Mouse (Mus musculus): Measurements from ENCODE around the gene Mmp2. TPM values are rescaled to one million over a fixed set of nuclear protein-coding genes. Genes with fewer than 3 reads are reported as not detected.
A peak's percentile ranks its signal among the peaks of the same experiment; 100 is the strongest.

Mmp2 gene
- polyA plus RNA-seq, 1 experiment, result 29.7 TPM

DNA sequence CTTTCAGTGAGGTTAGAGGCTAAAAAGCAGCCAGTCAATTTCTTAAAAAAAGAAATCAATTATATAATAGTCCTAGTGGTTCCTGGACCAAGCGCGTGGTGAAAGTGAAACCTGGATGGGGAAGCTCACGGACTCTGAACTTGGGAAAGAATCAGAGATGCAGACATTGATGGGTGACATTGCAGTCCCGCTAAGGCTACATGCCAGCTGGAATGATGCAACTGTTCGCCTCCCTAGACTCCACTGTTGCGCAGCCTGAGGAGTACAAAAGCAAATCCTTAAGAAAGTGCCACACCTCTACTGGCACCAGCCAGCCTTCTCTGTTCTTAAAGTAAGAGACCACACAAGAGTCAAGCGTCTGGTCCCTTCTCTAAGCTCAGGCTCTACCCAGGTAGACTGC is 12.8 kb downstream of the Mmp2 start:
- DNase-seq (ENCODE audit: low read depth), result no peak
- TF ChIP-seq CTCF (IDR thresholded peaks at IDR 0.05; ENCODE audit: borderline replicate concordance, extremely low read depth, insufficient read depth, insufficient read length) (no peak), POLR2A (IDR thresholded peaks at IDR 0.05; ENCODE audit: borderline replicate concordance, extremely low read depth, insufficient read depth, insufficient read length, poor library complexity, severe bottlenecking) (no peak)

- DNase-seq (ENCODE audit: low read depth), result peak; percentile 77
- no peak for TF ChIP-seq POLR2A (IDR thresholded peaks at IDR 0.05; ENCODE audit: borderline replicate concordance, extremely low read depth, insufficient read depth, insufficient read length, poor library complexity, severe bottlenecking)
- no peak for TF ChIP-seq CTCF (IDR thresholded peaks at IDR 0.05; ENCODE audit: borderline replicate concordance, extremely low read depth, insufficient read depth, insufficient read length)
These were observed 19.6 kb downstream of the Mmp2 start for GRCm38 (mm10) chr8:92846684-92847083.

- DNase-seq (ENCODE audit: low read depth), result peak; percentile 72
- TF ChIP-seq CTCF (IDR thresholded peaks at IDR 0.05; ENCODE audit: borderline replicate concordance, extremely low read depth, insufficient read depth, insufficient read length), result no peak
- TF ChIP-seq POLR2A (IDR thresholded peaks at IDR 0.05; ENCODE audit: borderline replicate concordance, extremely low read depth, insufficient read depth, insufficient read length, poor library complexity, severe bottlenecking), result no peak
These were observed 20.2 kb downstream of the Mmp2 start for GRCm38 (mm10) chr8:92847299-92847698.

GRCm38 (mm10) chr8:92849261-92849660 is 22.2 kb downstream of the Mmp2 start:
- no peak for DNase-seq (ENCODE audit: low read depth)
- TF ChIP-seq CTCF (IDR thresholded peaks at IDR 0.05; ENCODE audit: borderline replicate concordance, extremely low read depth, insufficient read depth, insufficient read length), result no peak
- TF ChIP-seq POLR2A (IDR thresholded peaks at IDR 0.05; ENCODE audit: borderline replicate concordance, extremely low read depth, insufficient read depth, insufficient read length, poor library complexity, severe bottlenecking), result no peak

DNA sequence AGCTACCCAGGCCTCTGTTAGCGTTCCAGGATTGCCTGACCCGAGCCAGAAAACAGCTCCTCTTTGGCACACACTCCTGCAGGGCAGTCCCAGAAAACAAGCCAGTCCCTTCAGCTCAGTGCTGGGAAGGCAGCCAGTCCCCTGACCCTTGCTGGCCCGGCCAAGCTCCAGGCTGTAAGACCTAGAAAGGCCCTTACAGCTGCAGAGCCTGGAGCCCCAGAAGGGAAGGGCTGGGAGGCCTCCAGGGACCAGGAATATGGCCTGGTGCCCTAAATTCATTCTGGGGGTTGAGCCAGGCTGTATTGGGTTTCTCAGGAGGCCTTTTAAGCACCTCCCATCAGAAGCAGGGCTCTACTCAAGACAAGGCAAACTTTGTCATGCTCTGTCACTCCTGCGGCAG is 23.1 kb downstream of the Mmp2 start:
- no peak for TF ChIP-seq CTCF (IDR thresholded peaks at IDR 0.05; ENCODE audit: borderline replicate concordance, extremely low read depth, insufficient read depth, insufficient read length)
- no peak for TF ChIP-seq POLR2A (IDR thresholded peaks at IDR 0.05; ENCODE audit: borderline replicate concordance, extremely low read depth, insufficient read depth, insufficient read length, poor library complexity, severe bottlenecking)
- DNase-seq (ENCODE audit: low read depth), result peak; percentile 82

- DNase-seq (ENCODE audit: low read depth), result no peak
- TF ChIP-seq POLR2A (IDR thresholded peaks at IDR 0.05; ENCODE audit: borderline replicate concordance, extremely low read depth, insufficient read depth, insufficient read length, poor library complexity, severe bottlenecking) (no peak), CTCF (IDR thresholded peaks at IDR 0.05; ENCODE audit: borderline replicate concordance, extremely low read depth, insufficient read depth, insufficient read length) (no peak)
These were observed 24.3 kb downstream of the Mmp2 start for GRCm38 (mm10) chr8:92851381-92851780.

DNA sequence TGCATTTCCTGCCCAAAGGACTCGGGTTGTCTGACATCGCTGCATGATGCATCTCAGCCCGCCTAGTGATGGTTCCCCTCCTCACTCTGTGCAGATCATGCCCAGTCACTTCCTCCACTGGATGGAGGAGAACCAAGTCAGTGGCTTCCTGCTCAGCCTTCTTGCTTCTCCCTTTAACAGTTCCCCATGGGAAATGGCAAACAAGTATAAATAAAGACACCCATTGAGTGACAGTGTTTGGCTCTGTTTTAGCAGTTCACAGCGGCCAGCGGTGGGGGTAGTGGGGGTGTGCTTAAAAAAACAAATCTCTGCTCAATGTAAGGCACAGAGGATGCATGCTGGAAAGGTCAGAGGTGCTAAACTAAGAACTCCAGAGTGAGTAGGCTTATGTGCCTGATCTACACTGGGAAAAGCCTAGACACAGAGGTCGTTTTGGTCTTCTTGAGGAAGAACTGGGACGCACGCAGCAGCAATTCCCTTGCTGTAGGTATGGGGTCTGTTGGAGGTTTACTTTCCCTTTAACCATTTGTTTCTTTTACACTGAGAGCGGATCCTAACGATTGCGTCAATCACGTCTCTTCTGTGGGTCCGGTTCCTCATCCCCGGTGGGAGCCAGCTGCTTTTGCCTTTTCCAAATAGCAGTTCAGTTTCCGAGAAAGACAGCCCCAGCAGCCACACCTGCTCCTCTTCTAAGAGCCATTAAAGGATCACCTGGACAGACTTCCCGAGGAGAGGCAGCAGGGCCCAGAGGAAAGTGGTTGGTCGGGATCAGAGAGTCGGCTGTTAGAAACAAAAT is 26.3 kb downstream of the Mmp2 start:
- no peak for DNase-seq (ENCODE audit: low read depth)
- TF ChIP-seq CTCF (IDR thresholded peaks at IDR 0.05; ENCODE audit: borderline replicate concordance, extremely low read depth, insufficient read depth, insufficient read length) (no peak), POLR2A (IDR thresholded peaks at IDR 0.05; ENCODE audit: borderline replicate concordance, extremely low read depth, insufficient read depth, insufficient read length, poor library complexity, severe bottlenecking) (no peak)

DNA sequence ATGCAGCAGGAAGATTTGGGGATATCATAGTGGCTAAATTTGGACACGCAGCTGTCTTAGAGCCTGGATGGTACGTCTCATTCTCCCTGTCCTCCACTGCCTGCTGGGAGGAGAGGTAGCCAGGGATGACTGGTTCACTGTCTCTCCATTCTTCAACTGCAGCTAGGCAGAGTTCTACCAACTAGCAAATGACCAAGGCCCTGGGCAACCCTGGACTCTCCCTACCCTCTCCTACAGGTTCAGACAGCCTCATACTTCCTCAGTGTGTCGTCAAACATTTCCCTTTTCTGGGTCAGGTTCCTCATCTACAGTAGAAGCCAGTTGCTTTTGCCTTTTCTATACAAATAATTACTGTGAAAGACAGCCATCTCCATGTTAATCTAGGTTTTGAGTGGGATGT is 27.6 kb downstream of the Mmp2 start:
- TF ChIP-seq POLR2A (IDR thresholded peaks at IDR 0.05; ENCODE audit: borderline replicate concordance, extremely low read depth, insufficient read depth, insufficient read length, poor library complexity, severe bottlenecking) (no peak), CTCF (IDR thresholded peaks at IDR 0.05; ENCODE audit: borderline replicate concordance, extremely low read depth, insufficient read depth, insufficient read length) (no peak)
- no peak for DNase-seq (ENCODE audit: low read depth)

GRCm38 (mm10) chr8:92855171-92855894 is 28.2 kb downstream of the Mmp2 start, which contains the start of gene Lpcat2:
Gene Lpcat2, plus strand, starts transcription at chr8:92855339.
- no peak for TF ChIP-seq CTCF (IDR thresholded peaks at IDR 0.05; ENCODE audit: borderline replicate concordance, extremely low read depth, insufficient read depth, insufficient read length)
- TF ChIP-seq POLR2A (IDR thresholded peaks at IDR 0.05; ENCODE audit: borderline replicate concordance, extremely low read depth, insufficient read depth, insufficient read length, poor library complexity, severe bottlenecking), result peak; percentile 38; the same call in 1 of the 2 replicates
- peak; percentile 80 for DNase-seq (ENCODE audit: low read depth)

DNA sequence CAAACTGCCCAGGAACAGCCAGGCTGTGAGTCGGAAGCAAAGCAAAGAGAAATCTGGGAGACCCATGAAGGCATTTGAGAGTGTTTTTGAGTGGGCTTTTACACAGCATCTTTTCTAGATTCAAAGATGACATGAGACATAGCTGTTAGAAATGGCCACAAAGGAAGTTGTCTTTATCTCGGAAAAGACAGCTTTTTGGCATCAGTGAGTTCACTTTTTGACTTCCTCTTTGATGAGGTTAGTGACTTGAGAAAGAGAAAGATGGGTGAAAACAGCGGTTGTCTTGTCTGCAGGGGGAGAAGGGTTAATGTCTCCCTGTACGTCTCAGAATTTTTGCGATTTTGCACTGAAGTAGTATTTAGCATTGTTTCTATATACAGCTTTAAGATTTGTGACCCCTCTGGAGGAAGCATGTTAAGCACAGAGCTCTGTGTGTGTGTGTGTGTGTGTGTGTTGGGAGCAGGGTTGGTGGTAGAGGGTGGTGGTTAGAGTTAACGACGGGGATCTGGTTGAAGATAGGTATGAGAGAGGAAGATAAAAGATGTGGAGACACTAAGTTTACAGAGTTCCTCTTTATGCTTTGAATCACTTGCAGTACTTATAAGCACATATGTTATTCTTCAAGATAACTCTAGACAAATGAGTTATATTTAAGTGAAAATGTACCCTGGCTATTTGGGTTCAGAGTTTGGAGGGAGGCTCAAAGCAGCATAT is 29.3 kb downstream of the Mmp2 start:
- DNase-seq (ENCODE audit: low read depth), result no peak
- TF ChIP-seq POLR2A (IDR thresholded peaks at IDR 0.05; ENCODE audit: borderline replicate concordance, extremely low read depth, insufficient read depth, insufficient read length, poor library complexity, severe bottlenecking) (no peak), CTCF (IDR thresholded peaks at IDR 0.05; ENCODE audit: borderline replicate concordance, extremely low read depth, insufficient read depth, insufficient read length) (no peak)
